Mouse (Mus musculus) liver, embryonic 16.5 days (tissue): ENCODE results near the gene Edn2. TPM values are rescaled to one million over a fixed set of nuclear protein-coding genes. Genes with fewer than 3 reads are reported as not detected.
A peak's percentile ranks its signal among the peaks of the same experiment; 100 is the strongest.

ENCODE experiments used
- ATAC-seq: fragments of 200-750 bp; cut with Nextera tagmentation; 2 replicates; pipeline ENCODE4 v1.8.0; 2017; ENCODE audit warnings: low read depth, mild to moderate bottlenecking, moderate number of reproducible peaks, moderate library complexity
- H3K27ac ChIP-seq: fragments of 300-500 bp; sonication (generic); 2 replicates; pipeline ENCODE4 v1.5.1; 2014; ENCODE audit warnings: mild to moderate bottlenecking, low read length
- H3K27me3 ChIP-seq: fragments of 300-500 bp; sonication (generic); 2 replicates; pipeline ENCODE4 v1.6.1; 2014; ENCODE audit warnings: low read depth, low read length, mixed read lengths; ENCODE audit not compliant: control insufficient read depth, insufficient read depth
- H3K36me3 ChIP-seq: fragments of 300-500 bp; sonication (generic); 2 replicates; pipeline ENCODE4 v1.6.1; 2014; ENCODE audit warnings: mild to moderate bottlenecking; ENCODE audit not compliant: control insufficient read depth, insufficient read depth
- H3K4me1 ChIP-seq: fragments of 300-500 bp; sonication (generic); 2 replicates; pipeline ENCODE4 v1.6.1; 2014; ENCODE audit warnings: low read depth, low read length, mixed read lengths; ENCODE audit not compliant: control insufficient read depth
- H3K4me2 ChIP-seq: fragments of 300-500 bp; sonication (generic); 2 replicates; pipeline ENCODE4 v1.6.1; 2014; ENCODE audit warnings: low read depth, low read length, mixed read lengths
- H3K4me3 ChIP-seq: fragments of 300-500 bp; sonication (generic); 2 replicates; pipeline ENCODE4 v1.5.1; 2014; ENCODE audit warnings: low read depth, mild to moderate bottlenecking, low read length
- H3K9ac ChIP-seq: fragments of 300-500 bp; sonication (generic); 2 replicates; pipeline ENCODE4 v1.6.1; 2014; ENCODE audit warnings: low read depth, low read length
- H3K9me3 ChIP-seq: fragments of 300-500 bp; sonication (generic); replicated peaks from 2 replicates; pipeline ENCODE4 v1.6.1; 2016; ENCODE audit warnings: low read length; ENCODE audit not compliant: control insufficient read depth
- WGBS: fragments of 180-500 bp; shearing (Covaris S2); extraction: QIAGEN DNeasy Blood & Tissue Kit; methylation state at CpG from one replicate; pipeline ENCODE4 v1.1.7; 2014; ENCODE audit not compliant: insufficient replicate concordance; 5-methylcytosine and 5-hydroxymethylcytosine counted together
- polyA plus RNA-seq: library from polyadenylated mRNA; unstranded; fragments of >200 nt; fragmentation: Nextera tagmentation; extraction: Ambion mirVana; gene quantifications from 2 replicates; pipeline ENCODE4 v1.2.1, GENCODE M21; 2015

The Edn2 gene
- polyA plus RNA-seq, 1 experiment from 2014 or later = 0.07 TPM

DNA sequence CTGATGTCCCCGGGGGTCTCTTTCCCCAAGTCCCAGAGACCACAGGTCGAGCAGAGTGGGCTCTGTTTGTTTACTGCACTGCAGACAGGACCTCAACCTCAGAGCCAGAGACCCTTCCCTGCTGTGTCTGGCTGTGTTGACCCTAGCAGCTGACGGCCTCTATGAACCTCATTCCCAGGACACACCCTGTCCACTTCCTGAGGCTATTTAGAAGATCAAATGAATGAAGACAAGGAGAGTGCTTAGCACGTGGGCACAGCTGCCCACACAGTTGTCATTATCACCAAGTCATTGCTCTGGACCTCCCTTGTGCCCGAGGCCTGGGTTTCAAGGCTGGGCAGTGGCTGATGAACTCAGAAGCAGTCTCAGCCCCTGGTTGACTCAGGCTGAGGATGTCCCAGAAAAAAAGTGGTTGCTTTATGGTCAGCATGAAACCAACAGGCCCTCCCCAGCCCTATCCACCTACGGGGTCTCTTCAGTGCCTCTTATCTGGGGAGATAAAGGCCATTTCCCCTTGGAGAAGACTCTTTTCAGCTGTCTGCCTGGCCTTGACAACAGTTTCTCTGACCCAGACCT, 10.6 kb upstream of the Edn2 start:
- H3K9me3 ChIP-seq = no peaks in the 10 kb centered on the region
- no peak overlapping the region for H3K4me3 ChIP-seq
- no peak overlapping the region for H3K4me2 ChIP-seq
- no peak overlapping the region for H3K27ac ChIP-seq
- no peaks in the 10 kb centered on the region for H3K4me1 ChIP-seq
- H3K27me3 ChIP-seq = peaks cover 5% of the 10 kb centered on the region
- H3K36me3 ChIP-seq = no peaks in the 10 kb centered on the region
- 30% methylated on average over 6 of the region's 6 CpGs for WGBS
- ATAC-seq = no peak
- no peak overlapping the region for H3K9ac ChIP-seq

DNA sequence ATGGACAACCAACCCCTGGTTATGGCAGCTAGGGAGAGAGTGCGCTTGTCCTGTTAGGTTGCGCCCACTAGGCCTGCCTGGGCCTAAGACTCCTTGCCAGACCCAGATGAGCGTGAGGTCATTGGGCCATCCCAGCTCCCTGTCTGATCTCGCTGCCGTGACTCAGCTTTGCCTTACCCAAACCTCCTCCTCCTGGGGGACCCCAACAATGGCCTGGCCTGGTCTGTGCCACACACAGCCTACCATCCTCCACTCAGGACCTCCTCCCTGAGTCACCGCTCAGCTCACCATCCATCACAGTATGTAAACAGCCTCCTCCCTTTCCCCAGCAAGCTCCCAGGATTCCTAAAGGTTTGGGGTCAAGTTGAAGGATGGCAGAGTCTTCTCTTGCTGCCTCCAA, 9.1 kb upstream of the Edn2 start:
- no peak overlapping the region for H3K4me2 ChIP-seq
- WGBS = 63% methylated on average over 6 of the region's 6 CpGs
- ATAC-seq = no peak
- H3K4me1 ChIP-seq = no peaks in the 10 kb centered on the region
- no peak overlapping the region for H3K27ac ChIP-seq
- peaks cover 5% of the 10 kb centered on the region for H3K27me3 ChIP-seq
- no peaks in the 10 kb centered on the region for H3K36me3 ChIP-seq
- H3K9ac ChIP-seq = no peak overlapping the region
- H3K4me3 ChIP-seq = no peak overlapping the region
- no peaks in the 10 kb centered on the region for H3K9me3 ChIP-seq

DNA sequence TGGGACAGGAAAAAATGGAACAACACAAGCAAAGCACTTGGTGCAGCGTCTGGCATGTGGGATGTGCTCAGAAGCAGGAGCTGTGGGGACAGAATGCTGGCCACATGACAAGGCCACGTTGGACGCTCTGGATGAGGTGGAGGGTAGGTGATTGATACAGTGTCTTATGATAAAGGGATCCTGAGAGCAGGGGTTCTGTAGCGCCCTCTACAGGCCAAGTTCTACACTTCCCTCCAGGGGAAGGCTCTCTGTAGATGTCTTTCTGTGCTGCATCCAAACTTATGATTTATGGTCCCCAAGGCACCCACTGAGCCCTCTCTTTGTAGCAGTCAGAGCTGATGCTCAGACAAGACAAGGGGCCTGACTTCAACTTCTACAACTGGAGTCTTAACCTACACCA, 8.4 kb upstream of the Edn2 start:
- Histone ChIP-seq H3K27ac (no peak overlapping the region), H3K4me3 (no peak overlapping the region), H3K4me1 (no peaks in the 10 kb centered on the region), H3K27me3 (peaks cover 5% of the 10 kb centered on the region), H3K36me3 (no peaks in the 10 kb centered on the region), H3K9me3 (no peaks in the 10 kb centered on the region), H3K4me2 (no peak overlapping the region), H3K9ac (no peak overlapping the region)
- 50% methylated on average over 4 of the region's 4 CpGs for WGBS
- no peak for ATAC-seq

DNA sequence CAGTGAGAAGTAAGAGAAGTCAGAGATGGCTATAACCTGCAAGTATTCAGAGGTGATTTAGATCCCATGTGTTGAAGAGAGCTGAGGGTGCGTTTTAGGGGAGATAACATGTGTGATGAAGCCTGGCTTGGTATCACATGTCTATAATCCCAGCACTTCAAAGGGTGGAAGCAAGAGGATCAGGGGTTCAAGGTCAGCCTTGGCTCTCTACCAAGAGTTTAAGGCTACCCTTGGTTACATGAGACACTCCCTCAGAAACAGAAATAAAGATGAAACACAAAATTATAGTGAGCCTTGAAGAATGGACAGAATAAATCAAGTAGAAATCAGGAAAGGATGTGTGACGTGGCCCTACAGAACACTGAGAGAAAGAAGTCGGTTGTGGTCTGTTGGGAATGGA, 7.3 kb upstream of the Edn2 start:
- WGBS = 50% methylated on average over 3 of the region's 3 CpGs

DNA sequence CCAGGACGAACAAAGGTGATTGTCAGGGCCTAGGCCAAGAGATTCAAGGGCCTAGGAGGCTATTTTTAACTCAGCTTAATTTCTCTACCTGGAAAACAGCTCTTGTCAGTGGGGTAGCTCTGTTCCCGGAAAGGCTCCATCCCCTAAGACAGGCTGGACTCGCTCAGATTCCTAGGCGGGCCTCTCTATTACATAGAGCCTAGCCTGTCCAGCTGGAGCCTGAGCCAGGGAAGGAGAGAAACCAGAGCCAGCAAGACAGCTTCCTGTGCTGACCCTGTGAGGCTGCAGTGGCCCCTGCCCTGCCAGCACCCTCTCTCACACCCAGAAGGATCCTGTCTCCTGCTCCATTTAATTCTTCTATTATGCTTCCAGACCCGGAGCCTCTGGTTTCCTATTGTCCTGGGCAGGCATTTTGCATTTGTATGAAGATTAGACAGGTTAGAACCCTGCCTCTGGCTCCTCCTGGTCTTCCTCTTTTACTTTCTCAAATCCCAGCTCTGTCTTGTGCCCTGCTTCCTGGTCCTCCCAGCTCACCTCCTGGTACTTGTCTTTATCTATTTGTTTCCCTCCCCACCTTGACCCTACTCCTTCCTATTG, 2.2 kb upstream of the Edn2 start:
- no peaks in the 10 kb centered on the region for H3K9me3 ChIP-seq
- H3K27me3 ChIP-seq = no peaks in the 10 kb centered on the region
- no peak overlapping the region for H3K27ac ChIP-seq
- ATAC-seq = no peak
- H3K36me3 ChIP-seq = no peaks in the 10 kb centered on the region
- no peaks in the 10 kb centered on the region for H3K4me1 ChIP-seq
- no peak overlapping the region for H3K4me3 ChIP-seq
- no peak overlapping the region for H3K9ac ChIP-seq
- WGBS = 63% methylated on average over 5 of the region's 5 CpGs
- H3K4me2 ChIP-seq = no peak overlapping the region

More for the DNA sequence above, 7.3 kb upstream of the Edn2 start:
- H3K9me3 ChIP-seq = no peaks in the 10 kb centered on the region
- ATAC-seq = no peak
- no peaks in the 10 kb centered on the region for H3K4me1 ChIP-seq
- peaks cover 5% of the 10 kb centered on the region for H3K27me3 ChIP-seq
- no peaks in the 10 kb centered on the region for H3K36me3 ChIP-seq
- H3K9ac ChIP-seq = no peak overlapping the region
- H3K4me2 ChIP-seq = no peak overlapping the region
- H3K27ac ChIP-seq = no peak overlapping the region
- H3K4me3 ChIP-seq = no peak overlapping the region

DNA sequence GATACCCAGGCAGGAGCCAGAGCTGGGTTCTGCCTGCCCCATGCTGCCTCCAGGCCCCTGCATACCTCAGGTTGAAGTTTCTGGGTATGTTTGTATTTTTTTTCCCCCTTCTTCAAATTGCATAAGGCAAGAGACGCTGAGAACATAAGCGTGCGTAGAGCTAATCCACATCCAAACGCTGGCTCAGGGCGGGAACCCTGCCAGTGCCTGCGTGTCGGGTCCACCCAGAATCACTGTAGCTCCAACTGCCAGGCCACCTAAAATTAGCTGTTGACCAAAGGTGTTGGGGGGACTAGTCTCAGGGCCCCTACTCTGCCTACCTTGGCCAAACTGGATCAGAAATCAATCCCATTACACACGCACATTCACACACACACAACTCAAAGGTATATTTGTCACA, 1.6 kb downstream of the Edn2 start:
- Histone ChIP-seq H3K27me3 (no peaks in the 10 kb centered on the region), H3K9me3 (no peaks in the 10 kb centered on the region), H3K4me2 (no peak overlapping the region), H3K36me3 (no peaks in the 10 kb centered on the region), H3K27ac (no peak overlapping the region), H3K4me1 (no peaks in the 10 kb centered on the region), H3K9ac (no peak overlapping the region), H3K4me3 (no peak overlapping the region)
- WGBS = 69% methylated on average over 8 of the region's 8 CpGs
- no peak for ATAC-seq

DNA sequence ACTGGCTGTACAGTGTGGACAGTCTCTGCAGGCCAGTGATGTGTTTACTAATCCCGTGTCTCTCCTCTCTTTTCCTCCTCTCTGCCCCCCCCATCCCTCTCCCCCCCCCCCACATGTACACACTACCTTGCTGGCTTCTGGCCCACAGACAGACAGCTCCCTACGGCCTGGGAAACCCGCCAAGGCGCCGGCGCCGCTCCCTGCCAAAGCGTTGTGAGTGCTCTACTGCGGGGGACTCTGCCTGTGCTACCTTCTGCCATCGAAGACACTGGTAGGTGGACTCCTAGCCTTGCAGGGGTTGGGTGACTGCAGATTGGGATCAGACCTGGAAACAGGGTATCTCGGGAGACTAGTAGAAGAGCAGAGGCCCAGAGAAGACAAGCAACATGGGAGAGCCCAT, 2.2 kb downstream of the Edn2 start:
- WGBS = 69% methylated on average over 11 of the region's 11 CpGs
- H3K9me3 ChIP-seq = no peaks in the 10 kb centered on the region
- H3K9ac ChIP-seq = no peak overlapping the region
- H3K4me2 ChIP-seq = no peak overlapping the region
- H3K4me1 ChIP-seq = no peaks in the 10 kb centered on the region
- H3K27ac ChIP-seq = no peak overlapping the region
- ATAC-seq = 0 out of 2 replicates have a peak, but pooled peaks have one; percentile 13
- no peaks in the 10 kb centered on the region for H3K36me3 ChIP-seq
- H3K27me3 ChIP-seq = no peaks in the 10 kb centered on the region
- H3K4me3 ChIP-seq = no peak overlapping the region

DNA sequence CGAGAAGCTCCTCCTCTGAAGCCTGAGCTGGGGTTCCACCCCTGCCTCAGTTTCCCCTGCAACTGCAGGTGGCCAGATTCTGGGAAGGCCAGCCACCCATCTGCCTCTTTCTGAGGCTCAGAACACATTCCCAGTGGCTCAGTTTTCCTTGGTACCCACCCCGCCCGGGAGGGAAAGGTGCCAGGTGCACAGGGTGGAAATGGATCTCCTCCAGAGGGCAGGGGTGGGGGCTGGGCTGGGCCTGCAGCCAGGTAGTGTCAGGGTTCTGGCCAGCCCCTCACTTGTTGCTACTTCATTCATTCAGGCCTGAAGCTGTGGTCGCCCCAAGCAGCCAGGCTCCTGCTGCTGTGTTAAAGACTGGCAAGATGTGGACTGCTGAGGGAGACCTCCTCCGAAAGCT, 3.3 kb downstream of the Edn2 start:
- no peak overlapping the region for H3K4me2 ChIP-seq
- ATAC-seq = no peak
- H3K9me3 ChIP-seq = no peaks in the 10 kb centered on the region
- no peak overlapping the region for H3K27ac ChIP-seq
- H3K27me3 ChIP-seq = no peaks in the 10 kb centered on the region
- WGBS = 67% methylated on average over 5 of the region's 5 CpGs
- H3K4me1 ChIP-seq = no peaks in the 10 kb centered on the region
- H3K9ac ChIP-seq = no peak overlapping the region
- no peak overlapping the region for H3K4me3 ChIP-seq
- H3K36me3 ChIP-seq = no peaks in the 10 kb centered on the region

DNA sequence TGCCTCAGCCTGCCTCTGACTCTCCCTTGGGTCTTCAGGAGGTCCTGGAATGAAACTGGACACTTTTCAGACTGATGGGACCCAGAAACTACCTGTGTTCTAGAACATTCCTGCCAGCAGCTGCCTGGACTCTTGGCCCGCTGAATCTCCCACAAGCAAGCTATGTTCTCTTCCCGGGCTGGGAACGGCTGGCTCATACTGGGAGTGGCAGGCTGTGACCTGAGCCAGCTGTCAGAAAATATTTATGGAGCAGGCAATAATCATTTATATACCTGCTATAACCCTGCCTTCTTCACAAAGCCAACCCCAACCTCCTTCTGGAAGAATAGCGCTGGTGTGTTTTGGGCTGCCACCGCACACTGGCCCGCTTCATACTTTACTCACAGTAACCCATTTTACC, 6.8 kb downstream of the Edn2 start:
- Histone ChIP-seq H3K27me3 (no peaks in the 10 kb centered on the region), H3K4me1 (no peaks in the 10 kb centered on the region), H3K36me3 (no peaks in the 10 kb centered on the region), H3K27ac (no peak overlapping the region), H3K9me3 (no peaks in the 10 kb centered on the region), H3K9ac (no peak overlapping the region), H3K4me2 (no peak overlapping the region), H3K4me3 (no peak overlapping the region)
- WGBS = 78% methylated on average over 6 of the region's 6 CpGs
- no peak for ATAC-seq
